Mouse (Mus musculus): Measurements from ENCODE around the gene Snx11.

- TF ChIP-seq GATA1 (IDR thresholded peaks at IDR 0.05; ENCODE audit: borderline replicate concordance, low read length): no peak
- TF ChIP-seq FLI1 (IDR thresholded peaks at IDR 0.05; ENCODE audit: low read length): no peak
Observed at GRCm38 (mm10) chr11:96743000-96743399, 34.4 kb downstream of the Snx11 start.
